Mouse (Mus musculus): ENCODE results near the gene Kcnip1.

Kcnip1 gene

GRCm38 (mm10) chr11:33752431-33752873 lies 240.5 kb downstream of the Kcnip1 start:
- DNase-seq (ENCODE audit: low spot score) = no peak

- DNase-seq (ENCODE audit: low spot score) = no peak
Observed at GRCm38 (mm10) chr11:33751503-33751902, 241.4 kb downstream of the Kcnip1 start.

GRCm38 (mm10) chr11:33749979-33750378 lies 243.0 kb downstream of the Kcnip1 start:
- DNase-seq (ENCODE audit: low spot score) = no peak

- DNase-seq (ENCODE audit: low spot score) = no peak
Observed at GRCm38 (mm10) chr11:33749408-33749807, 243.5 kb downstream of the Kcnip1 start.

- DNase-seq (ENCODE audit: low spot score) = no peak
Observed at GRCm38 (mm10) chr11:33748754-33749153, 244.2 kb downstream of the Kcnip1 start.

GRCm38 (mm10) chr11:33747402-33747955 lies 245.5 kb downstream of the Kcnip1 start:
- no peak for DNase-seq (ENCODE audit: low spot score)

GRCm38 (mm10) chr11:33746402-33746801 lies 246.6 kb downstream of the Kcnip1 start:
- DNase-seq (ENCODE audit: low spot score) = no peak

- no peak for DNase-seq (ENCODE audit: low spot score)
Observed at GRCm38 (mm10) chr11:33745821-33746329, 247.1 kb downstream of the Kcnip1 start.

- DNase-seq (ENCODE audit: low spot score) = no peak
Observed at GRCm38 (mm10) chr11:33744429-33744828, 248.5 kb downstream of the Kcnip1 start.

GRCm38 (mm10) chr11:33740187-33740586 lies 252.8 kb downstream of the Kcnip1 start:
- no peak for DNase-seq (ENCODE audit: low spot score)

- DNase-seq (ENCODE audit: low spot score) = no peak
Observed at GRCm38 (mm10) chr11:33736426-33736825, 256.5 kb downstream of the Kcnip1 start.

- peak; percentile 54 for DNase-seq (ENCODE audit: low spot score)
Observed at GRCm38 (mm10) chr11:33733269-33733668, 259.7 kb downstream of the Kcnip1 start.

- no peak for DNase-seq (ENCODE audit: low spot score)
Observed at GRCm38 (mm10) chr11:33732358-33732757, 260.6 kb downstream of the Kcnip1 start.

- DNase-seq (ENCODE audit: low spot score) = peak; percentile 41
Observed at GRCm38 (mm10) chr11:33721297-33721696, 271.7 kb downstream of the Kcnip1 start.

GRCm38 (mm10) chr11:33706777-33707176 lies 286.2 kb downstream of the Kcnip1 start:
- no peak for DNase-seq (ENCODE audit: low spot score)

GRCm38 (mm10) chr11:33701958-33702459 lies 290.9 kb downstream of the Kcnip1 start:
- DNase-seq (ENCODE audit: low spot score) = no peak

- DNase-seq (ENCODE audit: low spot score) = no peak
Observed at GRCm38 (mm10) chr11:33701236-33701957, 291.6 kb downstream of the Kcnip1 start.

GRCm38 (mm10) chr11:33700725-33701124 lies 292.2 kb downstream of the Kcnip1 start:
- DNase-seq (ENCODE audit: low spot score) = no peak

GRCm38 (mm10) chr11:33690181-33690580 lies 302.8 kb downstream of the Kcnip1 start:
- no peak for DNase-seq (ENCODE audit: low spot score)

GRCm38 (mm10) chr11:33685904-33686303 lies 307.0 kb downstream of the Kcnip1 start:
- DNase-seq (ENCODE audit: low spot score) = no peak

GRCm38 (mm10) chr11:33680151-33680550 lies 312.8 kb downstream of the Kcnip1 start:
- peak; percentile 10 for DNase-seq (ENCODE audit: low spot score)

- no peak for DNase-seq (ENCODE audit: low spot score)
Observed at GRCm38 (mm10) chr11:33670105-33670965, 322.6 kb downstream of the Kcnip1 start.
